Mouse (Mus musculus): ENCODE data around the gene Tmem190.

DNA sequence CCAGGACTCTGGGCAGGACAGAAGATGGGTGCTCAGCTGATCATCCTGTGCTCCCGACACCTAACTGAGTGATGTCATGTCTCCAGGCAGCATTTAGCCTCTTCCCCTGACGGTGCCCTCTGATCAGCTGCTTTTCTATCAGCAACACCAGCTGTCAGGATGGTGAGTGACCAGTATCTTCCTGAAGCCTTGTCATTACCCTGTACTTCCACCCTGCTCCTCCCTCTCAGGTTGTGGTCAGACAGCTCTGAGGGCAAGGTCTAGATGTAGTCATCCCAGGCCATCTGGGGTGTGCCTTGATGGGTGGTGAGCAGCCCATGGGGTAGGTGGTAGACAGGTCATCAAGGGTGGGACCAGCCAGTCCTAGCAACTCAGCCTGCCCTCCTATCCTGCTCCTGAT is 33.6 kb upstream of the Tmem190 start:
- no peak for TF ChIP-seq CTCF (IDR thresholded peaks at IDR 0.05; ENCODE audit: low read depth, low read length)
- no peak for TF ChIP-seq POLR2A (IDR thresholded peaks at IDR 0.05; ENCODE audit: borderline replicate concordance, low read depth, low read length)
